Mouse (Mus musculus) kidney, postnatal 36 days (tissue): Measurements from ENCODE around the gene Cops9.

Experiments
- DNase-seq, 2 experiments: peaks; one replicate each; pipeline ENCODE4 v3.0.0; 2021 to 2022; ENCODE audit warnings: mixed read lengths in 2 of 2

The Cops9 gene

GRCm38 (mm10) chr1:92646111-92646510, 4.3 kb upstream of the Cops9 start:
- DNase-seq = no peak

- DNase-seq = no peak
Measured at GRCm38 (mm10) chr1:92644916-92645315, 3.1 kb upstream of the Cops9 start.

- DNase-seq = no peak
Measured at GRCm38 (mm10) chr1:92643691-92644090, 1.9 kb upstream of the Cops9 start.

GRCm38 (mm10) chr1:92640393-92640792, 1.4 kb downstream of the Cops9 start:
- DNase-seq = no peak

- no peak for DNase-seq
Measured at GRCm38 (mm10) chr1:92638736-92639135, 3.0 kb downstream of the Cops9 start.

- DNase-seq = no peak
Measured at GRCm38 (mm10) chr1:92638181-92638580, 3.6 kb downstream of the Cops9 start.

GRCm38 (mm10) chr1:92637501-92638172, 4.1 kb downstream of the Cops9 start:
- no peak for DNase-seq

- DNase-seq = no peak
Measured at GRCm38 (mm10) chr1:92636676-92637075, 5.1 kb downstream of the Cops9 start.

- no peak for DNase-seq
Measured at GRCm38 (mm10) chr1:92636015-92636414, 5.8 kb downstream of the Cops9 start.

GRCm38 (mm10) chr1:92634976-92635599, 6.7 kb downstream of the Cops9 start:
- no peak for DNase-seq

- no peak for DNase-seq
Measured at GRCm38 (mm10) chr1:92634569-92634968, 7.2 kb downstream of the Cops9 start.

GRCm38 (mm10) chr1:92633726-92634125, 8.1 kb downstream of the Cops9 start:
- no peak for DNase-seq

GRCm38 (mm10) chr1:92632948-92633347, 8.8 kb downstream of the Cops9 start:
- no peak for DNase-seq

GRCm38 (mm10) chr1:92632196-92632595, 9.6 kb downstream of the Cops9 start:
- no peak for DNase-seq

GRCm38 (mm10) chr1:92628227-92628626, 13.6 kb downstream of the Cops9 start:
- no peak for DNase-seq

GRCm38 (mm10) chr1:92618360-92618759, 23.4 kb downstream of the Cops9 start:
- no peak for DNase-seq

- DNase-seq = no peak
Measured at GRCm38 (mm10) chr1:92617488-92617887, 24.3 kb downstream of the Cops9 start, which contains the start of gene Olfr12. Gene Olfr12 (plus strand): TSS chr1:92617788.

- no peak for DNase-seq
Measured at GRCm38 (mm10) chr1:92616046-92616445, 25.7 kb downstream of the Cops9 start.

GRCm38 (mm10) chr1:92614516-92614915, 27.3 kb downstream of the Cops9 start:
- DNase-seq = peak in 1 of 2 experiments; percentile 25

GRCm38 (mm10) chr1:92613175-92613574, 28.6 kb downstream of the Cops9 start:
- DNase-seq = no peak

GRCm38 (mm10) chr1:92611008-92611407, 30.8 kb downstream of the Cops9 start:
- peak; percentile 50 to 78 for DNase-seq

GRCm38 (mm10) chr1:92607711-92608110, 34.1 kb downstream of the Cops9 start:
- no peak for DNase-seq

- DNase-seq = no peak
Measured at GRCm38 (mm10) chr1:92605482-92605881, 36.3 kb downstream of the Cops9 start, which contains the start of gene Olfr1410. Gene Olfr1410 (plus strand): TSS chr1:92605782.

- DNase-seq = no peak
Measured at GRCm38 (mm10) chr1:92596019-92596418, 45.8 kb downstream of the Cops9 start.
